Mouse (Mus musculus) right cerebral cortex, adult 2 months (tissue): ENCODE results near the gene Paqr8.
A peak's percentile ranks its signal among the peaks of the same experiment; 100 is the strongest.
"Not testable (repeated sequence)": the region's sequence is repeated elsewhere in the genome, so short reads cannot be mapped to it uniquely, and the experiment has no call there.

Experiments used
- DNase-seq, 2 experiments: peaks; one replicate each; pipeline ENCODE4 v3.0.0; 2021 to 2022; ENCODE audit warnings: low spot score in 2 of 2

Gene Paqr8

GRCm38 (mm10) chr1:20912115-20912514 lies 21.7 kb downstream of the Paqr8 start:
- DNase-seq: no peak

- no peak for DNase-seq
These were observed 22.2 kb downstream of the Paqr8 start for GRCm38 (mm10) chr1:20912527-20913171.

- DNase-seq: no peak
These were observed 24.4 kb downstream of the Paqr8 start for GRCm38 (mm10) chr1:20914769-20915168.

GRCm38 (mm10) chr1:20915608-20916007 lies 25.2 kb downstream of the Paqr8 start:
- no peak for DNase-seq

- DNase-seq: no peak
These were observed 27.2 kb downstream of the Paqr8 start for GRCm38 (mm10) chr1:20917496-20918050.

- DNase-seq: no peak
These were observed 29.3 kb downstream of the Paqr8 start for GRCm38 (mm10) chr1:20919728-20920127.

GRCm38 (mm10) chr1:20921081-20921528 lies 30.7 kb downstream of the Paqr8 start:
- DNase-seq: no peak

GRCm38 (mm10) chr1:20922612-20923399 lies 32.4 kb downstream of the Paqr8 start:
- DNase-seq: peak in 1 of 2 experiments; percentile 20

GRCm38 (mm10) chr1:20925324-20925723 lies 34.9 kb downstream of the Paqr8 start:
- DNase-seq: not testable (repeated sequence)

- DNase-seq: no peak
These were observed 35.5 kb downstream of the Paqr8 start for GRCm38 (mm10) chr1:20925926-20926325.

GRCm38 (mm10) chr1:20926376-20926775 lies 36.0 kb downstream of the Paqr8 start:
- no peak for DNase-seq

- no peak for DNase-seq
These were observed 38.1 kb downstream of the Paqr8 start for GRCm38 (mm10) chr1:20928487-20928886.

- peak; percentile 74 to 84 for DNase-seq
These were observed 43.1 kb downstream of the Paqr8 start for GRCm38 (mm10) chr1:20933457-20933856.

- no peak for DNase-seq
These were observed 44.7 kb downstream of the Paqr8 start for GRCm38 (mm10) chr1:20935106-20935505.

GRCm38 (mm10) chr1:20939046-20939445 lies 48.6 kb downstream of the Paqr8 start:
- peak; percentile 60 to 73 for DNase-seq

- no peak for DNase-seq
These were observed 49.7 kb downstream of the Paqr8 start for GRCm38 (mm10) chr1:20940151-20940550.

GRCm38 (mm10) chr1:20941322-20941721 lies 50.9 kb downstream of the Paqr8 start:
- no peak for DNase-seq

- no peak for DNase-seq
These were observed 51.5 kb downstream of the Paqr8 start for GRCm38 (mm10) chr1:20941857-20942256.

- DNase-seq: no peak
These were observed 52.6 kb downstream of the Paqr8 start for GRCm38 (mm10) chr1:20943016-20943415.

GRCm38 (mm10) chr1:20951300-20951763 lies 60.9 kb downstream of the Paqr8 start, which contains the start of gene Efhc1:
Efhc1 (plus strand) TSS chr1:20951626.
- DNase-seq: peak; percentile 90 to 96

GRCm38 (mm10) chr1:20951799-20952198 lies 61.4 kb downstream of the Paqr8 start:
- no peak for DNase-seq

- DNase-seq: no peak
These were observed 64.5 kb downstream of the Paqr8 start for GRCm38 (mm10) chr1:20954876-20955275.

- no peak for DNase-seq
These were observed 79.2 kb downstream of the Paqr8 start for GRCm38 (mm10) chr1:20969642-20970041.
